In genomic region chr5:25188802-25189201, GRCm38 (mm10) we compare ENCODE assay signal across 10 mouse cellular contexts. TPM values are rescaled to one million over a fixed set of nuclear protein-coding genes. Genes with fewer than 3 reads are reported as not detected.
DNase-seq lines count a peak whose midpoint lies in the region; ATAC-seq and TF ChIP-seq lines count a peak whose summit lies in the region.
"Had no signal": no experiment of that assay in that cellular context is flagged by ENCODE, and none has a peak within 500 bp of the region (broad histone marks: within the 10 kb centered on the region; RNA-seq: fewer than 3 reads in every experiment).

No protein-coding gene starts in this region.

- H3K9ac ChIP-seq in heart, embryonic 12.5 days: no peak overlapping the region
- H3K9ac ChIP-seq in intestine, embryonic 16.5 days (ENCODE audit: low read depth, low read length): no peak overlapping the region

- no peak overlapping the region for H3K27ac ChIP-seq in heart, embryonic 10.5 days
- H3K27ac ChIP-seq in heart, embryonic 12.5 days (ENCODE audit: poor library complexity, severe bottlenecking): no peak overlapping the region
- no peak overlapping the region for H3K27ac ChIP-seq in intestine, embryonic 16.5 days (ENCODE audit: low read length)
- no peak overlapping the region for H3K27ac ChIP-seq in testis, adult 2 months (ENCODE audit: control insufficient read depth, insufficient read depth, low read depth, low read length)

- 33% methylated on average over 1 of the region's 1 CpGs for WGBS in heart, embryonic 10.5 days
- 38% methylated on average over 1 of the region's 1 CpGs for WGBS in heart, embryonic 12.5 days
- 45% methylated on average over 1 of the region's 1 CpGs for WGBS in intestine, embryonic 16.5 days

- H3K9me3 ChIP-seq in heart, embryonic 10.5 days: no peaks in the 10 kb centered on the region
- H3K9me3 ChIP-seq in heart, embryonic 12.5 days (replicated peaks): no peaks in the 10 kb centered on the region
- no peaks in the 10 kb centered on the region for H3K9me3 ChIP-seq in intestine, embryonic 16.5 days (ENCODE audit: control insufficient read depth, low read length)

- H3K4me1 ChIP-seq in heart, embryonic 10.5 days: peaks cover 5% of the 10 kb centered on the region; the same call in 1 of the 2 replicates
- H3K4me1 ChIP-seq in heart, embryonic 12.5 days (replicated peaks): no peaks in the 10 kb centered on the region
- no peaks in the 10 kb centered on the region for H3K4me1 ChIP-seq in intestine, embryonic 16.5 days (ENCODE audit: control insufficient read depth, insufficient read depth, low read length)
- H3K4me1 ChIP-seq in testis, adult 2 months (ENCODE audit: control insufficient read depth, insufficient read depth, low read length): no peaks in the 10 kb centered on the region

- intact Hi-C loops in gastrocnemius, postnatal 36 days (cut with DNase I): no loop called here

- H3K4me2 ChIP-seq in heart, embryonic 12.5 days: no peak overlapping the region
- no peak overlapping the region for H3K4me2 ChIP-seq in intestine, embryonic 16.5 days (ENCODE audit: low read depth, low read length)

- peak; percentile 48; the same call in 1 of the 2 replicates for TF ChIP-seq CTCF in testis, adult 2 months (IDR thresholded peaks at IDR 0.05; ENCODE audit: control insufficient read depth, insufficient read depth, insufficient replicate concordance, low read depth, low read length)

- H3K27me3 ChIP-seq in heart, embryonic 10.5 days (ENCODE audit: insufficient read depth, poor library complexity, severe bottlenecking): no peaks in the 10 kb centered on the region
- H3K27me3 ChIP-seq in heart, embryonic 12.5 days (replicated peaks): no peaks in the 10 kb centered on the region
- no peaks in the 10 kb centered on the region for H3K27me3 ChIP-seq in intestine, embryonic 16.5 days (replicated peaks; ENCODE audit: control insufficient read depth, insufficient read depth, low read length)
- no peaks in the 10 kb centered on the region for H3K27me3 ChIP-seq in testis, adult 2 months (ENCODE audit: control insufficient read depth, insufficient read depth, low read length)

- H3K4me3 ChIP-seq in heart, embryonic 10.5 days: no peak overlapping the region
- no peak overlapping the region for H3K4me3 ChIP-seq in heart, embryonic 12.5 days
- H3K4me3 ChIP-seq in intestine, embryonic 16.5 days (ENCODE audit: low read length): no peak overlapping the region
- no peak overlapping the region for H3K4me3 ChIP-seq in testis, adult 2 months (ENCODE audit: control insufficient read depth, low read depth, low read length)

- H3K36me3 ChIP-seq in heart, embryonic 10.5 days: no peaks in the 10 kb centered on the region
- no peaks in the 10 kb centered on the region for H3K36me3 ChIP-seq in heart, embryonic 12.5 days
- no peaks in the 10 kb centered on the region for H3K36me3 ChIP-seq in intestine, embryonic 16.5 days (ENCODE audit: control insufficient read depth, insufficient read depth, low read length)
- H3K36me3 ChIP-seq in testis, adult 2 months (ENCODE audit: control insufficient read depth, insufficient read depth, low read length): no peaks in the 10 kb centered on the region

- no peak for ATAC-seq in heart, embryonic 12.5 days (ENCODE audit: insufficient number of reproducible peaks, low FRiP score)
- peak; percentile 73 for ATAC-seq in intestine, embryonic 16.5 days

- no peak for TF ChIP-seq POLR2A in testis, adult 2 months (IDR thresholded peaks at IDR 0.05; ENCODE audit: control insufficient read depth, low read depth, low read length)

- DNase-seq in heart, embryonic 10.5 days (ENCODE audit: low spot score): peak; percentile 77
- DNase-seq in urinary bladder, postnatal 25 days (ENCODE audit: low spot score): peak; percentile 8
- DNase-seq in urinary bladder, postnatal 10 days (ENCODE audit: low spot score): no peak
- no peak for DNase-seq in right cerebral cortex, adult 2 months (ENCODE audit: low spot score in 2 of 2)
- no peak for DNase-seq in gastrocnemius, postnatal 36 days

RNA-seq across cellular contexts. Expression of gene Galntl5, which starts 7.5 kb away (rescaled TPM):
- polyA plus RNA-seq in heart, embryonic 10.5 days (2016; fragmentation: Nextera tagmentation; extraction: Ambion mirVana): not detected in 2 replicates
- not detected in 2 replicates for polyA plus RNA-seq in heart, embryonic 12.5 days (2016; fragmentation: Nextera tagmentation; extraction: Ambion mirVana)
- polyA plus RNA-seq in intestine, embryonic 16.5 days (2015; fragmentation: Nextera tagmentation; extraction: Ambion mirVana): not detected in 2 replicates
- 139 and 181 TPM in 2 replicates for polyA plus RNA-seq in testis, adult 2 months (2012; rRNA removed)
- total RNA-seq in gastrocnemius, postnatal 36 days (2021): not detected
- polyA plus RNA-seq: intestine, embryonic 14.5 days; neural tube, embryonic 14.5 days had no signal

RNA-seq across cellular contexts. Expression of gene Galnt11, which starts 32.9 kb away (rescaled TPM):
- 36.1 and 37.7 TPM in 2 replicates for polyA plus RNA-seq in heart, embryonic 10.5 days (2016; fragmentation: Nextera tagmentation; extraction: Ambion mirVana)
- polyA plus RNA-seq in heart, embryonic 12.5 days (2016; fragmentation: Nextera tagmentation; extraction: Ambion mirVana): 39.7 and 43.6 TPM in 2 replicates
- polyA plus RNA-seq in intestine, embryonic 16.5 days (2015; fragmentation: Nextera tagmentation; extraction: Ambion mirVana): 31.1 and 32.0 TPM in 2 replicates
- 5.2 and 5.8 TPM in 2 replicates for polyA plus RNA-seq in testis, adult 2 months (2012; rRNA removed)
- 10 to 100 TPM in 1 of 2 experiments, 1 to 10 TPM in 1; 9.6 to 10.8 TPM for total RNA-seq in gastrocnemius, postnatal 36 days (2021)

RNA-seq across cellular contexts. Expression of gene E130116L18Rik, which starts 34.2 kb away (rescaled TPM):
- polyA plus RNA-seq in heart, embryonic 10.5 days (2016; fragmentation: Nextera tagmentation; extraction: Ambion mirVana): not detected in 2 replicates
- not detected in 2 replicates for polyA plus RNA-seq in heart, embryonic 12.5 days (2016; fragmentation: Nextera tagmentation; extraction: Ambion mirVana)
- polyA plus RNA-seq in intestine, embryonic 16.5 days (2015; fragmentation: Nextera tagmentation; extraction: Ambion mirVana): not detected in 2 replicates
- polyA plus RNA-seq in testis, adult 2 months (2012; rRNA removed): not detected in 2 replicates
- total RNA-seq in gastrocnemius, postnatal 36 days (2021): not detected
- polyA plus RNA-seq: intestine, embryonic 14.5 days; neural tube, embryonic 14.5 days had no signal

Comparison
In these comparisons a context has a peak if more than half of its experiments do, and no peak if none do; other contexts are left out.
1. DNase-seq: peak in heart, embryonic 10.5 days (single experiment) and urinary bladder, postnatal 25 days (single experiment); none in urinary bladder, postnatal 10 days (single experiment), right cerebral cortex, adult 2 months (0 of 2) and gastrocnemius, postnatal 36 days (0 of 2).
2. RNA of gene Galntl5, which starts 7.5 kb away (polyA plus RNA-seq): 139 to 181 TPM in testis, adult 2 months; not detected in heart, embryonic 10.5 days, not detected in heart, embryonic 12.5 days and not detected in intestine, embryonic 16.5 days; every median in the first group is over 100 times any median in the second.